Mouse (Mus musculus) adrenal gland, postnatal 14 days (tissue): ENCODE measurements around the gene Erh. TPM values are rescaled to one million over a fixed set of nuclear protein-coding genes. Genes with fewer than 3 reads are reported as not detected.

Source experiments
- DNase-seq: peaks from one replicate; pipeline ENCODE4 v3.0.0; 2021; ENCODE audit warnings: mixed read lengths
- long read RNA-seq, 2 experiments: library from polyadenylated mRNA; stranded (forward); transcript quantifications; one replicate each; pipeline ENCODE4 v2.0.0; 2021
- total RNA-seq: library from RNA; stranded (reverse); gene quantifications from 2 replicates; pipeline ENCODE4 v1.2.3, GENCODE M21; 2021

Gene Erh
- total RNA-seq = 50.4 and 63.7 TPM in 2 replicates
- long read RNA-seq, experiment 1, transcript Erh-201 (4 exons, 1,293 nt) = major isoform, 254 of 282 reads
- long read RNA-seq, experiment 1, transcript Erh-202 (5 exons, 506 nt) = minor isoform, 19 of 282 reads
- long read RNA-seq, experiment 1, partial matches to known transcripts = 5 of 282 reads
- long read RNA-seq, experiment 1, other reads (novel, unspliced or antisense) = 4 of 282 reads
- long read RNA-seq, experiment 2, transcript Erh-201 (4 exons, 1,293 nt) = major isoform, 208 of 234 reads
- long read RNA-seq, experiment 2, transcript Erh-202 (5 exons, 506 nt) = minor isoform, 14 of 234 reads
- long read RNA-seq, experiment 2, partial matches to known transcripts = 4 of 234 reads
- long read RNA-seq, experiment 2, other reads (novel, unspliced or antisense) = 8 of 234 reads

- peak; percentile 95 for DNase-seq
Observed at GRCm38 (mm10) chr12:80643693-80644505, at the start of gene Erh, which contains the start of gene Slc39a9. Gene Erh, minus strand, starts transcription at chr12:80644341. Gene Slc39a9, plus strand, starts transcription at chr12:80643883.

- no peak for DNase-seq
Observed at GRCm38 (mm10) chr12:80693700-80694099, 49.6 kb upstream of the Erh start.

DNA sequence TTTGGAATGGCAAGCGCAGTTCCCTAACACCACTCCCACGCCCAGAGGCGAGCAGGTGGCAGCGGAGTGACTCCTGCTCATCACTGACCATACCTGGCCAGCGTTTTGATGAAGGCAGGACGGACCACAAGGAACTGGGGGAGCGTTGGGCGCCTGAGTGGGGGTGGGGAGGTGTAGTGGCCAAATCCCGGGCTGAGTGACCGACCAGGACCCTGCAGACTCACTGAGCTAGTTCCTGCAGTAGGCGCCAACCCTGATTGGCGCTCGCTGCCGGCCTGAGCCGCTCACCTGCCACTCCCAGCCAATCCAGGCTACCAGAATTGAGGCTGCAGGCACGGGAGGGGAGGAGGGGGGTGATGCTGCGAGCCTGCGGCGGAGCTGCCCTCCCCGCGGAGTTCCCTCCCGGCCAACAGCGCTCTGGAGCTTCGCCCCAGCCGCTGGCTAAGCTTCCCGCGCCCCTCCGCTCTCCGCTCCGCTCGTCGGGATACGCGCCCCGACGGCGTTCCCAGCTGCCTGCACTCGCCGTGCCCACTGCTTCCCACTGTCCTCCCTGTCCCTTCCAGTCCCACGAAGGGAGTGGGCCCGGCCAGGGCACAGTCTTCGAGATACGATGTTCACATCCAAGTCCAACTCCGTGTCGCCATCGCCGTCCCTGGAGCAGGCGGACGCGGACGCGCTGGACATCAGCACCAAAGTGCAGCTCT, 48.3 kb upstream of the Erh start, which contains the start of gene Plekhd1:
Gene Plekhd1, plus strand, starts transcription at position 323 of the 704 bp plus-strand sequence.
- peak; percentile 48 for DNase-seq

DNA sequence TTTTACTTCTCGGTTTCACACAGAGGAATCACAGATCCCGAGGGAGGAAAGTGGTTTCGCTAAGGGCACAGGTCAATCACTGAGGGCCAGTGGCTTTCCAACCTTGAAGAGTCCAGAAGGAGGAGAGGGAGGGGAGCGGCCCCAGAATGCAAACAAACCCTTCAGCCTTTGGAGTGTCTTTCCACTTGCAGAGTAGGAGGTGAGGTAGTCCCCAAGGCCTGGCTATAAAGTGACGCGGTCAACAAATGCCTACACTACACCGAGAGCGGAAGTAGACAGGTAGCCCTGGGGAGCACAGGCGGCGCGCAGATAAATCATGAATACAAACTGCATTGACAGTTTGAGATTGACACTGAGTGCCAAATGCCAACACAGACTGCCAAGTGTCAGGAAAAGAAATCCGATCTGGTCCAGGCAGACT, 47.5 kb upstream of the Erh start:
- no peak for DNase-seq

DNA sequence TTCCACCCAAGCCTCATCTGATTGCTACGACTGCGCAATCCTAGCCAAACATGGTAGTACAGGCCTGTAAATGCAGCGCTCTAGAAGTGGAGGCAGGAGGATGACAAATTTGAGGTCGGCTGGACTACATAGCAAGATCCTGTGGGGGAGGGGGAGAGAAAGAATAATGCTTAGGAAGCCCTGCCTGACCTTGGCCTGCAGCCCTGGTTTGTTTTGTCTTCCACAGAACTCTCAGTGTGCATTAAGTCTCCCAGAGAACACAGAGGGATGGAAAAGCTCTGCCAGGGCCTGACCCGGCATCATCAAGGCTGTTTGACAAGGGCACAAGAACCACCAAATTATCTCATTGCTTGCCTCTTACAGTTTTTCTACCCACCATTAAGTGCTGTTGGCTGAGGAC, 45.6 kb upstream of the Erh start:
- DNase-seq = no peak

- peak; percentile 70 for DNase-seq
Observed at GRCm38 (mm10) chr12:80687788-80688211, 43.7 kb upstream of the Erh start.

GRCm38 (mm10) chr12:80684316-80684715, 40.2 kb upstream of the Erh start:
- no peak for DNase-seq

- no peak for DNase-seq
Observed at GRCm38 (mm10) chr12:80683554-80683953, 39.4 kb upstream of the Erh start.

- peak; percentile 46 for DNase-seq
Observed at GRCm38 (mm10) chr12:80681340-80681739, 37.2 kb upstream of the Erh start.

GRCm38 (mm10) chr12:80673170-80673569, 29.0 kb upstream of the Erh start:
- peak; percentile 55 for DNase-seq

- no peak for DNase-seq
Observed at GRCm38 (mm10) chr12:80668391-80668790, 24.2 kb upstream of the Erh start.

- no peak for DNase-seq
Observed at GRCm38 (mm10) chr12:80663935-80664334, 19.8 kb upstream of the Erh start.

DNA sequence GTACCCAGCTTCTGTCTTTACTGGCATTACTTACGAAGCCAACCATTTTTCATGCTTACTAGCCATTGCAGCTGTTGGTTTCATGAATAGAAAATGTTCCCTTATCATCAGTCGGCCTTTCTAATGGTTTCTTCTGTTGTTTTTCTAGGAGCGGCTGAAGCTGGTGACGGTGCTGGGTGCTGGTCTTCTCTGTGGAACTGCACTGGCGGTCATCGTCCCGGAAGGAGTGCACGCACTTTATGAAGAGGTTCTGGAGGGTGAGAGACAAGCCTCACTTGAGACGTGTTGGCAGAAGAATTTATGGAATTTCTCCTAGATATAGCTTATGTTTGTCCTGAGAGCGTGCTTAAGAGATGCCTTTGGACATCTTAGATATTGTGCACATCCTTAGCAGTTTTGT, 18.2 kb upstream of the Erh start:
- no peak for DNase-seq

DNA sequence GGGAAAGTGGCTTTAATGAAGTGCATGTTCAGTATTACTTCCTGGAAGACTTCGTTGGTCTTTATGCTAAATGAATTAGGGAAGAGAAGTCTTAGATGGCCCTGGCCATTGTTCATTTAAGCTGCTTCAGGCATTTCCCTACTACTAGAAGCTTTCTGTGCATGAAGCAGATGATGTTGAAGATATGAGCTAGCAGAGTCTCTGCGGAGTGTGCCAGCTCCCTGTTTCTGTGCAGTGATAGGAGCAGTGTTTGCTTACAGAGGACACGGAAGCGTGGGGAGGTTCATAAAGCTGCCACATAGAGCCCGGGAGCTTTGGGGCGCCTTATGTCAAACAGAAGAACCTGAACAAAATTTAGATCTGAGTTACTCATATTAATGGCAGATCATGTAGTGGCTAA, 14.5 kb upstream of the Erh start:
- no peak for DNase-seq

- peak; percentile 55 for DNase-seq
Observed at GRCm38 (mm10) chr12:80654659-80655025, 10.5 kb upstream of the Erh start.

- DNase-seq = peak; percentile 49
Observed at GRCm38 (mm10) chr12:80653951-80654658, 10.0 kb upstream of the Erh start.

DNA sequence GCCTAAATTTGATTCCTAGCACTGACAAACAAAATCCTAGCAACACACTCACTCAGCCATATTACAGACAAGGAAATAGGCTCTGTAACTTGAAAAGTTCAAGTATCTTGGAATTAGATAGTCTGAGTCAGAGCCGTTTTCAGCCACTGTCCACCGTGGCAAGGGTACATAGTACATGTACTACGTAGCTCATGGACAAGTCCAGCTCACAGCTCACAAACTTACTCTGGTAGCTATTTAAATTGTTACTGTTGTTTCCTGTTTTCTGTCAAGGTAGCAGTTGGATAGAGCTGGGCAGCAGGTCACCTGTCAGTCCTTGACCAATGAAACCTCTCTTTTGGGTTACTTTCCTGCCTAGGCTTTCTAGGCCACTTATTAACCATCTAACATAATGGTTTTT, 2.2 kb upstream of the Erh start:
- no peak for DNase-seq

DNA sequence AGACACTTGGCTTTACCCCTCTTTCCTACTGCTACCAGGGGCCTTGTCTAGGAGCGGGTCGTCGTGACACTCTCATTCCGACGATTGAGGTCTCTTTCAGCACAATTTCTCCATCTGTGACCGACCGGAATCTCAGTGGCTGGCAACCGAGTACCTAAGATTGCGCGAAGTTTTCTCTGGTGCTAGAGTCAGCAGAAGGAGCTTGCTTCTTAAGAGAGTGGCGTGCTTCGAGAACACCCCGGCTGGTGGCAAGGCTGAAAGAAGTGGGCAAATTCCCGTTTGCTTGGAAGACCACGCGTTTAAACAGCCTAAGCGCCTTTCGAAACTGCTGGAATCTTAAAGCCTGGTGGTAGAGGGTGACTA, 346 bp upstream of the Erh start:
- no peak for DNase-seq

DNA sequence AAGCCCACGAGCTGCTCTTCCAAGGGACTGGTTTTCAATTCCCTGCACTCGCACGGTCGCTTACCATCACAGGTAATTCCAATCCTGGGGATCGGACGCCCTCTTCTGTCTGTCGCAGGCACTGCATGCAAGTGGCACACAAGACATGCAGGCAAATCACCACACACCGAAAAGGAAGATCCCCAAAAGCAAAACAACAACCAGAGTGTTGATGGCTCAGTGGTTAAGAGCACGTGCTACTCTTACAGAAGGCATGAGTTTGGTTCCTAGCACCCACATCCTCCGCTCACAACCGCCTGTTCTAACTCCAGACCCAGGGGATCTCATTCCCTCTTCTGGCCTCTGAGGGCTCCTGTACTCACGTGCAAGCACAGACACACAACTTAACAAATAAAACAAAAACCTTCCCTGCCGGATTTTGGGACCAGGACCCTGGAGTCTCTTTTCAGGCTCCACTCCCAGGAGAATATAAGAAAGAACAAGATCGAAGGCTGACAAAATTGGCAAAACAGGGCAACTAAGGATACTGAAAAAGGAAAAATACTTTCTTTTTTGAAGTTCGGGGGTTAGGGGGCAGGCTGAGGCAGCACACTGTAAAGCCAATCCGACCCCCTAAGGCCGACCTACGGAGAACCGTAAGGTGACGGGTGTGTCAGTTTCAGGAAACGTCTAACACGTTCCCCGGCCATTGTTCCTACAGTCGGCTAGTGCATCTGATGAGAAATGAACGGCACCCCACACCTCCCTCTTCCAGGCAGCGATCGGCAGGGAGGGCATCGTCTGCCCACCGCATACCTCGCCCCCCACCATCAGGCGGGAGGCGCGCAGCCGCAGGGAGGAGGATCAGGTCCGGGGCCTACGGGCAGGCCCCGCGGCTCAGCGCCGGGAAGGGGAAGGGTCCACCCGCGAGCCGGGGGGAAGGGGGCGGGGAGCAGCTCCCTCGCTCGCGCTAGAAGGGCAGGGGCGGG, 1.1 kb downstream of the Erh start:
- DNase-seq = peak; percentile 79

DNA sequence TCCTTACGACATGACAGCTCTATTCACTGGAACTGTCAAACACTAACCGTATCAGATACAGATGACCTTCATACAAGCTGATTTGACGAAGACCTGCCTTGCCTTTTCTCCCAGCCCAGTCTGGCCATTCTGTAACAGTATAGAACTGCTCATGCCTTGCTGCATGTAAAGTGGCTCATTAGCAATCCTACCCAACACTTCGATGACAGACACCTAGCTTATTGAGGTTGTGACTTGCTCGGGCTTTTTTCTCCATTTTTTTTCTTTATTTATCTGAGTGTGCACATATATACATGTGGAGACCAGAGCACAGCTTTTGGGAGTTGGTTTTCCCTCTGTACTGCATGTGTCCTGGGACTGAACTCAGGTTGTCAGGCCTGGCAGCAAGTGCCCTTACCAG, 12.4 kb downstream of the Erh start:
- no peak for DNase-seq

- no peak for DNase-seq
Observed at GRCm38 (mm10) chr12:80620501-80620900, 23.6 kb downstream of the Erh start.
